Mouse (Mus musculus) stomach, embryonic 16.5 days (tissue): ENCODE measurements at regions not wholly inside any gene's neighbourhood (a gene's known extent, or its start where the extent isn't known, plus 50 kb on each side); places are given as distances from the start of the nearest gene placed in this dataset.

Experiments
- ATAC-seq: fragments of 200-750 bp; cut with Nextera tagmentation; 2 replicates; pipeline ENCODE4 v1.8.0; 2017; ENCODE audit warnings: moderate number of reproducible peaks, moderate TSS enrichment; ENCODE audit not compliant: insufficient read depth, low FRiP score
- H3K27ac ChIP-seq: fragments of 300-500 bp; sonication (generic); 2 replicates; pipeline ENCODE4 v1.5.1; 2014; ENCODE audit warnings: low read length
- H3K27me3 ChIP-seq: fragments of 300-500 bp; sonication (generic); 2 replicates; pipeline ENCODE4 v1.6.1; 2014; ENCODE audit warnings: low read length, control low read depth, mixed read lengths; ENCODE audit not compliant: control insufficient read depth, insufficient read depth
- H3K36me3 ChIP-seq: fragments of 300-500 bp; sonication (generic); 2 replicates; pipeline ENCODE4 v1.6.1; 2014; ENCODE audit warnings: low read length; ENCODE audit not compliant: control insufficient read depth, insufficient read depth
- H3K4me1 ChIP-seq: fragments of 300-500 bp; sonication (generic); 2 replicates; pipeline ENCODE4 v1.6.1; 2014; ENCODE audit warnings: low read length, control low read depth, mixed read lengths; ENCODE audit not compliant: control insufficient read depth, insufficient read depth
- H3K4me2 ChIP-seq: fragments of 300-500 bp; sonication (generic); 2 replicates; pipeline ENCODE4 v1.6.1; 2014; ENCODE audit warnings: low read depth, low read length, mixed read lengths
- H3K4me3 ChIP-seq: fragments of 300-500 bp; sonication (generic); replicated peaks from 2 replicates; pipeline ENCODE4 v1.5.1; 2014; ENCODE audit warnings: mild to moderate bottlenecking, low read length
- H3K9ac ChIP-seq: fragments of 300-500 bp; sonication (generic); 2 replicates; pipeline ENCODE4 v1.6.1; 2014; ENCODE audit warnings: low read length
- H3K9me3 ChIP-seq: fragments of 300-500 bp; sonication (generic); replicated peaks from 2 replicates; pipeline ENCODE4 v1.6.1; 2016; ENCODE audit warnings: low read length, control low read depth; ENCODE audit not compliant: control insufficient read depth
- WGBS: fragments of 180-500 bp; shearing (Covaris S2); extraction: QIAGEN DNeasy Blood & Tissue Kit; methylation state at CpG from one replicate; pipeline ENCODE4 v1.1.7; 2014; 5-methylcytosine and 5-hydroxymethylcytosine counted together

GRCm38 (mm10) chr13:26865930-26866555 lies 96.1 kb upstream of the Hdgfl1 start:
- no peaks in the 10 kb centered on the region for H3K27me3 ChIP-seq
- WGBS = 28% methylated on average over 4 of the region's 4 CpGs
- no peak overlapping the region for H3K4me3 ChIP-seq
- no peak for ATAC-seq
- H3K4me2 ChIP-seq = no peak overlapping the region
- H3K9me3 ChIP-seq = no peaks in the 10 kb centered on the region
- no peak overlapping the region for H3K27ac ChIP-seq
- H3K9ac ChIP-seq = no peak overlapping the region
- no peaks in the 10 kb centered on the region for H3K36me3 ChIP-seq
- H3K4me1 ChIP-seq = no peaks in the 10 kb centered on the region

- H3K27me3 ChIP-seq = no peaks in the 10 kb centered on the region
- H3K27ac ChIP-seq = no peak overlapping the region
- no peak overlapping the region for H3K9ac ChIP-seq
- no peak overlapping the region for H3K4me2 ChIP-seq
- no peak for ATAC-seq
- no peaks in the 10 kb centered on the region for H3K36me3 ChIP-seq
- H3K4me3 ChIP-seq = no peak overlapping the region
- H3K9me3 ChIP-seq = no peaks in the 10 kb centered on the region
- 84% methylated on average over 3 of the region's 3 CpGs for WGBS
- no peaks in the 10 kb centered on the region for H3K4me1 ChIP-seq
These were observed 97.8 kb upstream of the Hdgfl1 start for GRCm38 (mm10) chr13:26867794-26868193.

GRCm38 (mm10) chr13:26916477-26916876 lies 140.9 kb upstream of the Prl start:
- WGBS = 59% methylated on average over 7 of the region's 7 CpGs
- no peaks in the 10 kb centered on the region for H3K4me1 ChIP-seq
- H3K4me3 ChIP-seq = no peak overlapping the region
- H3K27me3 ChIP-seq = no peaks in the 10 kb centered on the region
- no peak overlapping the region for H3K4me2 ChIP-seq
- no peak overlapping the region for H3K27ac ChIP-seq
- no peaks in the 10 kb centered on the region for H3K36me3 ChIP-seq
- no peaks in the 10 kb centered on the region for H3K9me3 ChIP-seq
- ATAC-seq = no peak
- no peak overlapping the region for H3K9ac ChIP-seq

GRCm38 (mm10) chr13:26932695-26933438 lies 124.5 kb upstream of the Prl start:
- Histone ChIP-seq H3K9me3 (no peaks in the 10 kb centered on the region), H3K36me3 (no peaks in the 10 kb centered on the region), H3K9ac (no peak overlapping the region), H3K4me2 (no peak overlapping the region), H3K27ac (peak overlapping the region; percentile 41; the same call in 1 of the 2 replicates), H3K27me3 (no peaks in the 10 kb centered on the region), H3K4me3 (no peak overlapping the region), H3K4me1 (peaks cover 11% of the 10 kb centered on the region)
- WGBS = 13% methylated on average over 4 of the region's 4 CpGs
- peak; percentile 89 for ATAC-seq

GRCm38 (mm10) chr13:26933838-26934237 lies 123.5 kb upstream of the Prl start:
- Histone ChIP-seq H3K4me3 (no peak overlapping the region), H3K27ac (peak overlapping the region; percentile 55; the same call in 1 of the 2 replicates), H3K4me2 (no peak overlapping the region), H3K9me3 (no peaks in the 10 kb centered on the region), H3K36me3 (no peaks in the 10 kb centered on the region), H3K27me3 (no peaks in the 10 kb centered on the region), H3K4me1 (peaks cover 11% of the 10 kb centered on the region), H3K9ac (no peak overlapping the region)
- 36% methylated on average over 5 of the region's 5 CpGs for WGBS
- 0 out of 2 replicates have a peak, but pooled peaks have one; percentile 11 for ATAC-seq

- H3K9ac ChIP-seq = no peak overlapping the region
- ATAC-seq = no peak
These were observed 116.9 kb upstream of the Prl start for GRCm38 (mm10) chr13:26940436-26940835.

GRCm38 (mm10) chr13:26944487-26944886 lies 112.9 kb upstream of the Prl start:
- WGBS = 92% methylated on average over 3 of the region's 3 CpGs
- Histone ChIP-seq H3K27ac (no peak overlapping the region), H3K27me3 (no peaks in the 10 kb centered on the region), H3K4me1 (no peaks in the 10 kb centered on the region), H3K9ac (no peak overlapping the region), H3K4me3 (no peak overlapping the region), H3K4me2 (no peak overlapping the region), H3K36me3 (no peaks in the 10 kb centered on the region), H3K9me3 (no peaks in the 10 kb centered on the region)
- ATAC-seq = no peak

More at GRCm38 (mm10) chr13:26940436-26940835, 116.9 kb upstream of the Prl start:
- Histone ChIP-seq H3K4me1 (no peaks in the 10 kb centered on the region), H3K9me3 (no peaks in the 10 kb centered on the region), H3K36me3 (no peaks in the 10 kb centered on the region), H3K27me3 (no peaks in the 10 kb centered on the region), H3K4me2 (no peak overlapping the region), H3K4me3 (no peak overlapping the region), H3K27ac (no peak overlapping the region)

- no peaks in the 10 kb centered on the region for H3K36me3 ChIP-seq
- 86% methylated on average over 2 of the region's 2 CpGs for WGBS
- no peaks in the 10 kb centered on the region for H3K27me3 ChIP-seq
- no peaks in the 10 kb centered on the region for H3K4me1 ChIP-seq
- no peak for ATAC-seq
- H3K4me2 ChIP-seq = no peak overlapping the region
- no peak overlapping the region for H3K9ac ChIP-seq
- no peaks in the 10 kb centered on the region for H3K9me3 ChIP-seq
- no peak overlapping the region for H3K27ac ChIP-seq
- H3K4me3 ChIP-seq = no peak overlapping the region
These were observed 105.9 kb upstream of the Prl start for GRCm38 (mm10) chr13:26951461-26951860.

GRCm38 (mm10) chr13:26953834-26954233 lies 103.5 kb upstream of the Prl start:
- no peak for ATAC-seq
- no peaks in the 10 kb centered on the region for H3K4me1 ChIP-seq
- no peaks in the 10 kb centered on the region for H3K36me3 ChIP-seq
- no peaks in the 10 kb centered on the region for H3K9me3 ChIP-seq
- no peak overlapping the region for H3K27ac ChIP-seq
- H3K9ac ChIP-seq = no peak overlapping the region
- no peaks in the 10 kb centered on the region for H3K27me3 ChIP-seq
- no peak overlapping the region for H3K4me3 ChIP-seq
- no peak overlapping the region for H3K4me2 ChIP-seq
- WGBS = 89% methylated on average over 2 of the region's 2 CpGs
